Mouse (Mus musculus) neural tube, embryonic 12.5 days (tissue): Measurements from ENCODE around the gene Ghrhr. TPM values are rescaled to one million over a fixed set of nuclear protein-coding genes. Genes with fewer than 3 reads are reported as not detected.
A peak's percentile ranks its signal among the peaks of the same experiment; 100 is the strongest.

Experiments
- ATAC-seq: fragments of 200-750 bp; cut with Nextera tagmentation; 2 replicates; pipeline ENCODE4 v1.8.0; 2017; ENCODE audit warnings: low read depth, mild to moderate bottlenecking, moderate TSS enrichment, moderate library complexity; ENCODE audit not compliant: low FRiP score
- H3K27ac ChIP-seq: fragments of 300-500 bp; sonication (generic); 2 replicates; pipeline ENCODE4 v1.5.1; 2016
- H3K27me3 ChIP-seq: fragments of 300-500 bp; sonication (generic); replicated peaks from 2 replicates; pipeline ENCODE4 v1.6.1; 2016; ENCODE audit warnings: mild to moderate bottlenecking
- H3K36me3 ChIP-seq: fragments of 300-500 bp; sonication (generic); 2 replicates; pipeline ENCODE4 v1.6.1; 2016; ENCODE audit warnings: mild to moderate bottlenecking
- H3K4me1 ChIP-seq: fragments of 300-500 bp; sonication (generic); 2 replicates; pipeline ENCODE4 v1.6.1; 2016
- H3K4me2 ChIP-seq: fragments of 300-500 bp; sonication (generic); replicated peaks from 2 replicates; pipeline ENCODE4 v1.6.1; 2016; ENCODE audit warnings: mild to moderate bottlenecking
- H3K4me3 ChIP-seq: fragments of 300-500 bp; sonication (generic); 2 replicates; pipeline ENCODE4 v1.5.1; 2016
- H3K9ac ChIP-seq: fragments of 300-500 bp; sonication (generic); 2 replicates; pipeline ENCODE4 v1.6.1; 2016; ENCODE audit warnings: mild to moderate bottlenecking
- H3K9me3 ChIP-seq: fragments of 300-500 bp; sonication (generic); 2 replicates; pipeline ENCODE4 v1.6.1; 2016; ENCODE audit warnings: mild to moderate bottlenecking
- WGBS: fragments of 180-500 bp; shearing (Covaris S2); methylation state at CpG from one replicate; pipeline ENCODE4 v1.1.7; 2016; 5-methylcytosine and 5-hydroxymethylcytosine counted together
- polyA plus RNA-seq: library from polyadenylated mRNA; unstranded; fragments of >200 nt; fragmentation: Nextera tagmentation; extraction: Ambion mirVana; gene quantifications from 2 replicates; pipeline ENCODE4 v1.2.1, GENCODE M21; 2016

Ghrhr gene
- not detected in 2 replicates for polyA plus RNA-seq

DNA sequence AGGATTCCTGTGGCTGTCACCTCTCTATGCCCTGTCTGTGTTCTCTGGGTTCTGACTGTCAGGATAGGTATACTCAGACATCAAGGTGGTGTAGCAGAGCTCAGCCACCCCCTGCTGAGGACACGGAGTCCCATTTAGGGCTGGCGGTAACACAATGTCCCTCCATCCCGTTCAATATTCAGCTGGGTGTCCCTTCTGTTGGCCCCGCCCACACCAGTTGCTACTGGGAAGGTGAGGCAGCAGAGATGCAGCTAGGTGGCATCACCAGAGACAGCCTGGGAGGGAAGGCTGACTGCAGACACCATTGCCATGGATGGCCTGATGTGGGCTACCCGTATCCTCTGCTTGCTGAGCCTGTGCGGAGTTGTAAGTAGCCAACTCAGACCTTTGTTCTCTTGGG is at the start of gene Ghrhr:
TSS of gene Ghrhr (plus strand) at position 220 of the 400 bp plus-strand sequence.
- H3K9me3 ChIP-seq = no peaks in the 10 kb centered on the region
- no peak within 1 kb of the TSS for H3K27ac ChIP-seq
- H3K4me1 ChIP-seq = no peaks in the 10 kb centered on the region
- H3K27me3 ChIP-seq = no peaks in the 10 kb centered on the region; the same call in 1 of the 2 replicates
- WGBS = 82% methylated on average over 6 of the region's 6 CpGs
- no peaks in the 10 kb centered on the region for H3K36me3 ChIP-seq
- H3K9ac ChIP-seq = no peak within 1 kb of the TSS
- H3K4me2 ChIP-seq = no peak within 1 kb of the TSS
- H3K4me3 ChIP-seq = no peak within 1 kb of the TSS
- no peak for ATAC-seq

DNA sequence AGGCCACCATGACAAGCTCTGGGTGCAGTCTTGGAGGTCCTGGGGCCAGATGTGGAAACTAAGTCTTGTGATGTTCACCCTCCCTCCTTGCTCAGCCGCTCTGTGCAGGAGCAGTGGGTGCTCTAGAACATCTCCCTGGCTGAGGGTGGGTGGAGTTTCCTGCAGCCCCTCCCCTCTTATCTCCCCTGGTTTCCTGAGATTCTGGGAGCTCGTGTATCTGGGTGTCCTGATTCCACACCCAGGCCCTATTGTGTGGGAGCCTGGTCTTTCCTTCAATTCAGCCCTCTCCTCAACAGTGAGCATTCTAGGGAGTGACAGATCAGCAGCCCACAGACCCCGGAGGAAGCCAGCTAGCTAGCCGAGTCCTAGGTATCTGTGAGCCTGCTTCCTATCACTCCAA is 49.8 kb upstream of the Ghrhr start:
- no peaks in the 10 kb centered on the region for H3K9me3 ChIP-seq
- H3K4me3 ChIP-seq = no peak overlapping the region
- no peaks in the 10 kb centered on the region for H3K36me3 ChIP-seq
- no peak for ATAC-seq
- no peak overlapping the region for H3K9ac ChIP-seq
- H3K4me1 ChIP-seq = no peaks in the 10 kb centered on the region
- WGBS = 82% methylated on average over 4 of the region's 4 CpGs
- no peak overlapping the region for H3K27ac ChIP-seq
- no peaks in the 10 kb centered on the region for H3K27me3 ChIP-seq
- no peak overlapping the region for H3K4me2 ChIP-seq

DNA sequence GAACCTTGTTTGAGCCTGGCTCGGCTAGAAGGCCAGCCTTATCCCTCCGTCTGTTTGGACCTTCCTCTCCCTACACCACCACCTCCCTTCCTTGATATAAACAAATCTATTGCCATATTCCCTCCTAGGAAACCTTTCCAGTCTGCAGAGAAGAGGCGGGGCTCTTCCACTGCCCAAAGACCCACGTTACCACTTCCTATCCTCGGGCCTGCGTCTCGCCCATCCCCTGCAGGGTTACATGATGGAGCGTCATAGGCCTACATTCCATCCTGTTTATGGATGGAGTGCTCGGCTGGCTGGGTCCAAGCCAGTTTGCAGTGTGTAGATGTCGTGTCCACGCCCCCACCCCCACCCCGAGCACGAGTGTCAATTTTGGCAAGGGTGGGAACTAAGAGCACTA is 48.8 kb upstream of the Ghrhr start:
- Histone ChIP-seq H3K9ac (no peak overlapping the region), H3K36me3 (no peaks in the 10 kb centered on the region), H3K9me3 (no peaks in the 10 kb centered on the region), H3K4me1 (no peaks in the 10 kb centered on the region), H3K4me2 (no peak overlapping the region), H3K27me3 (no peaks in the 10 kb centered on the region), H3K27ac (no peak overlapping the region), H3K4me3 (no peak overlapping the region)
- 89% methylated on average over 13 of the region's 13 CpGs for WGBS
- ATAC-seq = no peak

DNA sequence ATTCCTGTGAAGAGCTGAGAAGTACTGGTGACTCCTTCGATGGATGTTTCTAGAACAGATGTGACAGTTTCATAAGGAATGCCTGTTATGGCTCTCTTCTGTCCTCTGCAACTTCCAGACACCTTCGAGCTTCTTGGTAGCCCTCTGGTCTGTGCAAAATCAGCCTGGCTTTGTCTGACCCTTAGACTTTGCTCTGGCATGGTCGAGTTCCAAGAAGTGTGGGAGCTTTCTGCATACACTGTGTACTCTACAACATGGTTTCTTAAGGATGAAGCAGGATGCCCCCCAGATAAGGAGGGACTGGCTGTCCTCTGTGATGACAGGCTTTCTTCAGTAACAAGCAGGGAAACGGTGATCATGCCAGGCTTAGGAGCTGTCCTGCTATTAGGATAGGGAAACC is 47.9 kb upstream of the Ghrhr start:
- Histone ChIP-seq H3K9ac (no peak overlapping the region), H3K36me3 (no peaks in the 10 kb centered on the region), H3K4me1 (no peaks in the 10 kb centered on the region), H3K9me3 (no peaks in the 10 kb centered on the region), H3K4me3 (no peak overlapping the region), H3K27me3 (no peaks in the 10 kb centered on the region), H3K27ac (no peak overlapping the region), H3K4me2 (no peak overlapping the region)
- 82% methylated on average over 4 of the region's 4 CpGs for WGBS
- no peak for ATAC-seq

DNA sequence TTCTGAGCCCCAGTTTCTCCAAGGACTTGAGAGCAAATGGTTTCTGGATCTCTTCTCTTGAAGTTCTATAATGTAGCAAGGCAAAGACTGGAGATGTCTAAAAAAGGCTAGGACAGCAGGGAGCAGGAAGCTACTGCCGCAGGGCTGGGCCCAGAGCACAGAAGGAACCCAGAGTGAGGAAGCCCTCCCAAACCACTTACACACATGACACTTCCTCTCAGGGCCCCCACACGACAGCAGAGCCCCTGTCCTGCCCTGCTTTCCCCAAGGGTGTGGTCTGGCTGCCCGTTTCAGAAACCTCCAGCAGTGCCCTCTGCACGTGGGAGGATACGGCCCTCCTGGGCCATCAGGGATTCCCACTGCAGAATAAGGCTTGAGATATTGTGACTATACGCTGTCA is 44.8 kb upstream of the Ghrhr start:
- Histone ChIP-seq H3K9me3 (no peaks in the 10 kb centered on the region), H3K9ac (no peak overlapping the region), H3K4me1 (peaks cover 7% of the 10 kb centered on the region; the same call in 1 of the 2 replicates), H3K4me2 (no peak overlapping the region), H3K27ac (no peak overlapping the region), H3K4me3 (no peak overlapping the region), H3K36me3 (no peaks in the 10 kb centered on the region), H3K27me3 (no peaks in the 10 kb centered on the region)
- ATAC-seq = no peak
- 68% methylated on average over 6 of the region's 6 CpGs for WGBS

DNA sequence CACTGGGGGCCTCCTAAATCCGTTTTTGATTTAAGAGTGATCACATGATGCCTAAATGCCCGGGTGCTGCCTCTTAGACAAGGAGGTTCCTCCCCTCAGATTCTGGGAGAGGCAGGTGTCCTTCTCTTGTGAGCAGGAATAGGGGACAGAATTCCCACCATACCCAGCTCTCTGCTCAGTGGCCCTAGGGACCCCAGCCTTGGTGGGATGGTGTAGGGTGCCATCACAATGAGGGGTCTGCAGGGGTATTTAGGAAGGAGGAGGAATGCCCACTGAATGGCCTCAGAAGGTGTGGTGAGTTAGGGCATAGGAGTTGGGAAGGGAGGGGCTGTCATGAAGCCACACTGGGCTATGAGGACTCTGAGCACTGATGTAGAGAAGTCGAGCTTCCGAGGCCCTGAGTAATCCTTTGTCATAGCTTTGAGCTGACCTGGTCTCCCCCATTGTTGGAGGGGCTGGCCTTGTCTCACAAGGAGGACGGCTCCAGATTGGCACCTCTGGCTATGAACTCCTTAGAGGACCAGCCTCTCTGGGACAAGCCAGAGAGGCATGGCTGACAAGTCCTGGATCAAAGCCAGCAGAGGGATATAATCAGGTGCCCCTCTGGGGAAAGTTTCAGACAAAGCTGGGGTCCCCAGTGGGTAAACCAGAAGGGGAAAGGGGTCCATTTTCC is 43.9 kb upstream of the Ghrhr start:
- H3K4me1 ChIP-seq = peaks cover 11% of the 10 kb centered on the region; the same call in 1 of the 2 replicates
- H3K27me3 ChIP-seq = no peaks in the 10 kb centered on the region
- H3K27ac ChIP-seq = no peak overlapping the region
- no peaks in the 10 kb centered on the region for H3K9me3 ChIP-seq
- no peak overlapping the region for H3K4me3 ChIP-seq
- no peak overlapping the region for H3K4me2 ChIP-seq
- ATAC-seq = no peak
- no peaks in the 10 kb centered on the region for H3K36me3 ChIP-seq
- 64% methylated on average over 5 of the region's 5 CpGs for WGBS
- H3K9ac ChIP-seq = no peak overlapping the region

DNA sequence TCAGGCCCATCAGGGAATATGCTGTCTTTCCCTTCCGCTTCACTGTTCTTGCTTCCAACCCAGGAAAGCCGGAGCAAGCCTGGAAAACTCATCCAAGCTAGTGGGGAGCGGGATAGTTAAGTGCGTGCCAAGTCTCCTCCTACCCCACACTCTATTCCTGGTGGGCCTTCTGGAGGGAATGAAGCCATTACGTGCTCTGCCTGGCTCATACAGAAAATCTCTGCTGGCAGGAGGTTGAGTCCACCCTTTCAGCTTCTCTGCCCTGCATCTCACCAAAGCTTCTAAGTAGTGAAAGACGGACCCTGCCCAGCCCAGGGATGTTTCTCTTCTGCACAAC is 43.4 kb upstream of the Ghrhr start:
- no peak for ATAC-seq
- Histone ChIP-seq H3K4me1 (peaks cover 11% of the 10 kb centered on the region; the same call in 1 of the 2 replicates), H3K9ac (no peak overlapping the region), H3K4me2 (no peak overlapping the region), H3K9me3 (no peaks in the 10 kb centered on the region), H3K27me3 (no peaks in the 10 kb centered on the region), H3K27ac (no peak overlapping the region), H3K36me3 (no peaks in the 10 kb centered on the region), H3K4me3 (no peak overlapping the region)
- WGBS = 80% methylated on average over 6 of the region's 6 CpGs

DNA sequence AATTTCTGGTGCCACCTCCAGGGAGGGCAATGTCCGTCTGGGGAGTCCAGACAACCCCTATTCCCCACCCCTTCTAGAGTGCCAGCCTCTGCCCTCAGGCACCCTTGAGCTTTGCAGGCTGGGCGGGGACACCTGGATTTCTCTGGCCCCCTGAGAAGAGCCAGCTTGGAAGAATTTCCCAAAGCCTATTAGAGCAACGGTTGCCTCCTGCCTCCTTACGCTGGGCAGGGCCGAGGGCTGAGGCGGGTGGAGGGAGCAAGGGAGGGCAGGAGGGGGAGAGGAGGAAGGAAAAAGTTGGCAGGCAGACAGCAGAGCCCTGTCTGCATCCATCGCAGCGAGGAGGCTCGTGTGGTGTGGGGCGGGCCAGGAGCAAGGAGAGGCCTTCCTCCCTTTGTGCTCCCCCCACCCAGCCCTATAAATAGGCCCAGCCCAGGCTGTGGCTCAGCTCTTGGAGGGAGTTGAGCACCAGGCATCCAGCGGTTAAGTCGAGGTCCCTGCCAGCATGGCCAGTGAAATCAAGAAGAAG is 40.0 kb upstream of the Ghrhr start, which contains the start of gene Aqp1:
TSS of gene Aqp1 (plus strand) at position 444 of the 526 bp plus-strand sequence.
- no peak within 1 kb of the TSS for H3K4me2 ChIP-seq
- 35% methylated on average over 12 of the region's 12 CpGs for WGBS
- H3K4me3 ChIP-seq = no peak within 1 kb of the TSS
- H3K4me1 ChIP-seq = peaks cover 11% of the 10 kb centered on the region; the same call in 1 of the 2 replicates
- H3K9ac ChIP-seq = no peak within 1 kb of the TSS
- no peaks in the 10 kb centered on the region for H3K27me3 ChIP-seq
- no peak within 1 kb of the TSS for H3K27ac ChIP-seq
- H3K36me3 ChIP-seq = no peaks in the 10 kb centered on the region
- H3K9me3 ChIP-seq = no peaks in the 10 kb centered on the region
- peak; percentile 38 for ATAC-seq

DNA sequence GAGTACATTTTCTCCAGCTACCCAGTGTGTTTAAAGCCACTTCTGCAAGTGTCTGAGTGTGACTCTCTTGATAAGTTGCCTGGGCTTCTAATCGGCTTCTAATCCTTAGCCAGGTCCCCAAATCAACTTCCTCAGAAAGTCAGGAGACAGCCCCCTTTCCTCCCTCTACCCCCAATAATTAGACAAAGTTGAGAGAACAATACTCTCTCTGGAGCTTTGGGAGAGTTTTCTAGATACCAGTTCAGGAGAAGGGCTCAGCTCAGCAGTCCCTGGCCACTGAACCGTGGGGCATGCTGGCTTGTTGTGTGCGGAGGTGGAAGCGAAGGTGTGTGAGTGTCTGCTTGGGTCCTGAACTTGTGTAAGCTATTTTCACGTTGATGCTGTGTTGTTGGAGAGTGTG is 38.9 kb upstream of the Ghrhr start:
- no peaks in the 10 kb centered on the region for H3K27me3 ChIP-seq
- no peak overlapping the region for H3K4me3 ChIP-seq
- H3K9me3 ChIP-seq = no peaks in the 10 kb centered on the region
- H3K27ac ChIP-seq = no peak overlapping the region
- no peak overlapping the region for H3K9ac ChIP-seq
- ATAC-seq = no peak
- H3K36me3 ChIP-seq = no peaks in the 10 kb centered on the region
- 89% methylated on average over 5 of the region's 5 CpGs for WGBS
- peaks cover 15% of the 10 kb centered on the region; the same call in 1 of the 2 replicates for H3K4me1 ChIP-seq
- H3K4me2 ChIP-seq = no peak overlapping the region

DNA sequence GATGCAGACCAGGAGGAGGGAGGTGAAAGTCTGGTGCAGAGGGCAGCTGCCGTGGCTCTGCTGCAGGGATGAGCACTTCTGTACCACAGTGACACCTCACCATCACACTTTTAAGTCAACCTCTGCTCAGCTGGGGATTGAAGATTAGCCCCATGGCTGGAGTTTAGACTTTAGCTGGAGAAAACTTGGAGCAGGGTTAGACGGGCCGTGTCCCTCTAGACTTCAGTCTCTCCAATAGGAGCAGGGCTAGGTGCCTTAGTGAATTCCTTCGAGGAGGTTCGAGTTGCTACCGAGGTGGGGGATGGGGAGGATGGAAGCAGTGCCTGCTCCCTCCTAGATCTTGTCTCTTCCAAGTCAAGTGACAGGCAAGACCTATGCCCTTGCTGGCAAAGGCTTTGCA is 38.0 kb upstream of the Ghrhr start:
- WGBS = 74% methylated on average over 6 of the region's 6 CpGs
- Histone ChIP-seq H3K9ac (no peak overlapping the region), H3K27me3 (no peaks in the 10 kb centered on the region), H3K4me2 (no peak overlapping the region), H3K4me3 (no peak overlapping the region), H3K4me1 (peaks cover 15% of the 10 kb centered on the region; the same call in 1 of the 2 replicates), H3K9me3 (no peaks in the 10 kb centered on the region), H3K27ac (no peak overlapping the region), H3K36me3 (no peaks in the 10 kb centered on the region)
- ATAC-seq = no peak

DNA sequence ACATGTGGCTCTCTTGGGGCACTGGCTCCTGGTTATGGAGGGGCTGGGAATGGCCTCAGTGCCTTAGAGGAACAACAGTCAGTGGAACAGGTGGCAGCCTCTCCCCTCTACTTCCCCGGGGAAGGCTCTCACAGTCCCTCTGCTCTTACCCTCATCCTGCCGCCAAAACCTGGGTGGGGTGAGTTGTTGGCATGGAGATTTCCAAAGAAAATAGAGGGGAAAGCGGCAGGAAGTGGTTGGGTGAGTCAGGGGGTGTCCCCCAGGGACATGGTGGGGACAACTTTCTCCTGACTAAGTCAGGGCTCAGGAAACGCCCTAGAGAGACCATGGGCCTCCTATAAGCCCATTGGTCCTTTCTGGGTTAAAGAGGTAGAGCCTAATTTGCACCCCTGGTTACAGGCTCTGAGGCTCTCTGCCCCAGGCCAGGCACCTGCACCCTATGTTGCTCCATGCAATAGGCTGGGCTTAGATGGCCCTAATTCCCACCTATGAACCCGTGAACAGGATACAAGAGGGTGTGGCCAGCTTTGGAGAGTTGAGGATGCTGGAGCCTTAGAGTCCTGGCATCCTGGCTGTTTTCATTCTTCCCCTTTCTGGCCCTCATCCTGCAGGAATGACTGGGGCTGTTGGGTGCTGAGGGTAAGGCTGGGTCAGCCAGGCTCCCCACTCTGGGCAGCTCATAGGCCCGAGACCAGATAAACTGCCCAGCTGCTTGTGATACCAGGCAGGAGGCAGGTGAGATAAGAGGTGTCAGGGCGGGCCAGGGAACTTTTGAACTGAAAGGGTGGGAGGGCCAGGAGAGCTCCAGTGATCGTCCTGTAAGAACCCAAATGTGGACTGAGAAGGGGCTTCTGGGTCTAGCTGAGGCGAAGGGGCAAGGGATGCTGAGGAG is 36.9 kb upstream of the Ghrhr start:
- no peak for ATAC-seq
- WGBS = 79% methylated on average over 9 of the region's 9 CpGs
- Histone ChIP-seq H3K27ac (no peak overlapping the region), H3K36me3 (no peaks in the 10 kb centered on the region), H3K9me3 (no peaks in the 10 kb centered on the region), H3K4me1 (peaks cover 15% of the 10 kb centered on the region; the same call in 1 of the 2 replicates), H3K27me3 (no peaks in the 10 kb centered on the region), H3K4me2 (no peak overlapping the region), H3K9ac (no peak overlapping the region), H3K4me3 (no peak overlapping the region)

DNA sequence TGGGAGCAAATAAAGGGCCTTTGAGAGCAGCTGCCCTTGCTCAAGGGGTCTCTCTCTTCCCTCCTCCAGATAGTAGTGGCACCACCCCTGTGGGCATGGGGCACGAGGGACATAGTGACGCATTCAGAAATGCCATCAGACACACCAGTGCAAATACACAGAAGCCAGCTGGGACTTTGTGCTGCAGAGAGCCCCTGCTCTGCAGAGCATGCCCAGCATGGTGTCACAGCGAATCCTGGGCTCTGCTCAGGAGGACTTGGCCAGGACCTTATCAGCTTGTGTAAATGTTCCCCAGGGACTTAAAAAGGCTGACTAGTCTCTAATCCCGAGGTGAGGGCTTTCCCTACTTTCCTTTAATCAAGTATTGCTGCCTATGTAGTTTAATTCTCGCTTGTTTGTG is 34.4 kb upstream of the Ghrhr start:
- H3K9ac ChIP-seq = no peak overlapping the region
- no peak for ATAC-seq
- H3K4me3 ChIP-seq = no peak overlapping the region
- no peak overlapping the region for H3K27ac ChIP-seq
- H3K27me3 ChIP-seq = no peaks in the 10 kb centered on the region
- WGBS = 45% methylated on average over 5 of the region's 5 CpGs
- H3K4me2 ChIP-seq = no peak overlapping the region
- no peaks in the 10 kb centered on the region for H3K9me3 ChIP-seq
- 0 out of 2 replicates have a peak, but pooled peaks cover 4% of the 10 kb centered on the region for H3K4me1 ChIP-seq
- no peaks in the 10 kb centered on the region for H3K36me3 ChIP-seq
